Mouse (Mus musculus): ENCODE data around the gene Gp5.
"Not testable (repeated sequence)": the region's sequence is repeated elsewhere in the genome, so short reads cannot be mapped to it uniquely, and the experiment has no call there.

Gp5 gene

GRCm38 (mm10) chr16:30310647-30311046 is at the start of gene Gp5:
TSS of gene Gp5 (minus strand) at chr16:30310779.
- no peak for DNase-seq (ENCODE audit: low spot score in 2 of 2)

DNA sequence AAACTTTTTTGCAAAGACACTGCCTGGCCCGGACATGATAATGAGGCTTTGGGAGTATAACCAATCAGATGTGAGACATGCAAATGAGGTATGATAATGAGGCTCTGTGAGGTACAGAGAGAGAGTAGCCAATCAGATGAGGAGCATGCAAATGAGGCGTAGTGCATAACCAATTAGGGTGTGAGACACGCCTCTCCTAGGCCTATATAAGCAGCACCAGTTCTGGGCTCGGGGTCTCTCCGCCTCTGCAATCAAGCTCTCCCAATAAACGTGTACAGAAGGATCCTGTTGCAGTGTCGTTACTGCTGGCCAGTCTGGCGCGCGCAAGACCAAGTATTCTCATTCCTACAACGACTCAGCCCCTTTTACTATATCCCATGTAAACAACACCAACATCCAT is 42.9 kb upstream of the Gp5 start:
- DNase-seq (ENCODE audit: low spot score in 2 of 2): not testable (repeated sequence)

DNA sequence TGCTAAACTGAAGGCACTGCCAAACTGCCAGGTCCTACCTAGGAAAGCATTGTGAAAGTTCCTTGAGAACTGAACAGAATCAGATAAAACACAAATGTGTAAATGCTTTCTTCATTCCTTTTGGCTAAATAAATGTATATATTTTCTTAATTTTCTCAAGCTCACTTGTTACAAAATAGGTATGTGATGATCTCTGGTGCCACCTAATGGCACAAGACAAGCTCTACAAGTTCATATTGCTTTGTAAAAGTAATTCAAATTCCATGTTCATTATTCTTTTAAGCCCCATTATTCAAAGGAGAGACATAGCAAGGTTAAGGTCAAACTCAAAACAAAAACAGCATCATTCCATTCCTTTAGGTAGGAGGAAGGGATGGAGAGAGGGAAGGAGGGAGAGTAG is 3.7 kb upstream of the Gp5 start:
- no peak for DNase-seq (ENCODE audit: low spot score in 2 of 2)

GRCm38 (mm10) chr16:30310171-30310515 is 436 bp downstream of the Gp5 start:
- no peak for DNase-seq (ENCODE audit: low spot score in 2 of 2)

DNA sequence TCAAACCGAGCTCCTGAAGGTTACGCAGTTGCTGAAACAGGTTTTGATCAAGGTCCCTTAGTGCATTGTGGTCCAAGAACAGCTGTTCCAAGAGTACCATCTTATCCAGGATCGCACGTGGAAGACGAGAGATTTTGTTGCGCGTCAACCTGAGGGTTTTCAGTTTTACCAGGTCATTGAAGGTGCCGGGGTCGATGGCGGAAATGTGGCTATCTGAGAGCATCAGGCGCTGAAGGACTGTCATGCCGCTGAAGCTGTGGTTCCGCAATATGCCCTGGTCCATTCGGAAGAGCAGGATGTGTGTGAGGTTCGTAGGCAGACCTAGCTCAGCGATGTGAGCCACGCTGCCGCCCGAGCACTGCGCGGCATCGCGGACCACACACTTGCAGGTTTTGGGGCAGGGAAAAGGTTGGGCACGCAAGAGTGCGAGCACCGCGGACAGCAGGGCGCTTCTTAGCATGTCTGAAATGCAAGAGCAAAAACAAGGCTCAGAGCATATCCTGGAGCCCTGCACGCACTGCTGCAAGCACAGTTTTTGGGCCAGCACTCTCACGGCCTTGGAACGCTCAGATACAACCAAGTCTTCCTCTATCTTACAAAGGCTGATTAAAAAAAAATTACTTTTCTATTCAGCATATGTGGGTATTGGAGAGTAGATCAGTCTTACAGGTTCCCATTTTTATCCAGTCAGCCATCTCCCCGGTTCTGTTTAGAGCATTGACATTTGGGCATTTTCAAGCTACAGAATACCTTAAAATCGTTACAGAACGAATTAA is 996 bp downstream of the Gp5 start:
- DNase-seq (ENCODE audit: low spot score in 2 of 2): no peak

GRCm38 (mm10) chr16:30308616-30309394 is 1.8 kb downstream of the Gp5 start:
- DNase-seq (ENCODE audit: low spot score in 2 of 2): peak in 1 of 2 experiments; percentile 7

DNA sequence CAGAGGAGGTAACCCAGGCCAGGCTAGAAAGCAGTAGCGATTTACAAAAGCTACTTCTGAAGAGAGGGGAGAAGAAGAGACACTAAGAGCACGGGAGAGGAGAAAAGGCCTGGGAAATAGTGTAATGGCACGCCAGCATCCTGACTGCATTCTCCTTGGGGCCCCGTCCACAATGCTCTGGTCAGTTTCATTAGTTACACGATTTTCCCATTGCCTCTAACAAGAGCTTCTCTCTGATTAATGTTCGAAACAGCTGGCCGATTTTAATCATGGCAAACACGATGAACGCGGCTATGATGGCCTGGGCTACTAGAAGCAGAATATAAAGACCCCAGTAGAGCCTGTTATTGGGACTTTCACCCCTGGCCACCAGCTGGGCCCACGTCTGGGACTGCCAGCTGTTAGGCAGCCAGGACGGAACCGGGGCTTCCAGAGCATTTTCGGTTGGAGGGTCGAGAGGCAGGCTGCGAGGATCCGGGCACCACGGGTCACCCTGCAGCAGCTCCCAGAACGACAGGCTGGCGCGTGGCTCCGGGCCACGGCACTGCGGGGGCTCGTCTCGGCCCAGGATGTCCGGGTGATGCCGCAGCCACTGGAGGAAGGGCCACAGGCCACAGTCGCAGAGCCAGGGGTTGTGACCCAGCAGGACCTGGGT is 2.5 kb downstream of the Gp5 start:
- DNase-seq (ENCODE audit: low spot score in 2 of 2): no peak

DNA sequence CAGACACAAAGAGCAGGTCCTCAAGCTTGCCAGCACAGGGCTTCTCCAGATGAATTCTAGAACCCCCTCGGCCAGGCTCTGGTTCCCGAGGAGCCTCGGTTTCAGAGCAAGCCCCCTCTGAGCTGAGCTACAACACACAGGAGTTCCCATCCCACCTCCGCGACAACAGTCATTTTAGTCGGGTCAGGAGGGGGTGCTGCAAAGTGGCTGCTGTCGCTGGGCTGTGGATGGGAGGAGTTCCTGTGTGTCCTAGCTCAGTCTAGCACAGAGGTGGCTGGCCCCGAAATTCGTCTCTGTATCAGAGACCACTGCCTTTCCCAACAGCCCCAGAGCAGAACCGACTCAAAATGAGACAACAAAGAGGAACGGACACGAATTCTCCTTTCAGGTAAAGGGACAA is 3.3 kb downstream of the Gp5 start:
- DNase-seq (ENCODE audit: low spot score in 2 of 2): no peak

DNA sequence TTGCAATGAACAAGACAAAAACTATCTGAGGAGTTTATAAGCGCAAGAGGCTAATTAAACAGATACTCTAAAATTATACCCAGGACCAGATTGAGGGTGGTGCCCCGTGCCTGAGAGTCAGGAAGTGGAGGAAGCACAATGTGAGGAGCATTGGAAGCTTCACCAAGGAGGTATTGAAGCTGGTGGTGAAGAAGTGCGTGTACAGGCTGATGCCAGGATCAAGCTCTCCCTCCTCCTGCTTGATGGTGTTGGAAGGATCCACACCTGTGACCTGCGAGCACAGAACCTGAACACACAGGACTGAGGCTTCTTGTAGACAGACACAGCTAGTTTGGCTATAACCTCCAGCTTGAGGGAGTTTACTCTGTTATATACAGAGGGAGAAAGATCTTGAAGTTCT is 4.5 kb downstream of the Gp5 start:
- no peak for DNase-seq (ENCODE audit: low spot score in 2 of 2)

- no peak for DNase-seq (ENCODE audit: low spot score in 2 of 2)
Observed at GRCm38 (mm10) chr16:30304236-30304635, 6.3 kb downstream of the Gp5 start.

GRCm38 (mm10) chr16:30303411-30303810 is 7.2 kb downstream of the Gp5 start:
- DNase-seq (ENCODE audit: low spot score in 2 of 2): no peak

- no peak for DNase-seq (ENCODE audit: low spot score in 2 of 2)
Observed at GRCm38 (mm10) chr16:30302686-30303085, 7.9 kb downstream of the Gp5 start.

- peak in 1 of 2 experiments; percentile 2 for DNase-seq (ENCODE audit: low spot score in 2 of 2)
Observed at GRCm38 (mm10) chr16:30299711-30300277, 10.8 kb downstream of the Gp5 start.

DNA sequence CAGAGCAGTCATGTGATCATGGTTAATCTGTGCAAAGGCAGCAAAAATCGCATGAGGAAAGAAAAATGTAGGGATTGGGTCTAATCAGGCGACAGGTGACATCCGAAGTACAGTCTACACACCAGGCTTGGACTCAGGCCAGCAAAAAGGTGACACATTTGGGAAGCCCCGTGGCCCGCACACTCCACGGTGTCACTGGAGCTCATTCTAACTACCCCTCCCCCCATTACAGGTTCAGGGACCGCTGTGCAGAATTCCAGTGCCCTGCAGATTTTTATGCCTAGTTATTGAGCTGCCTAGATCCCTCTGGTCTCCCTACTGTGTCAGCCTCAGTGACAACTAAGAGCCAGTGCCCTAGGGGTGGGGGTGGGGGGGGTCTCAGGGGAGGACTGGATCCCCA is 13.1 kb downstream of the Gp5 start:
- DNase-seq (ENCODE audit: low spot score in 2 of 2): peak in 1 of 2 experiments; percentile 5

DNA sequence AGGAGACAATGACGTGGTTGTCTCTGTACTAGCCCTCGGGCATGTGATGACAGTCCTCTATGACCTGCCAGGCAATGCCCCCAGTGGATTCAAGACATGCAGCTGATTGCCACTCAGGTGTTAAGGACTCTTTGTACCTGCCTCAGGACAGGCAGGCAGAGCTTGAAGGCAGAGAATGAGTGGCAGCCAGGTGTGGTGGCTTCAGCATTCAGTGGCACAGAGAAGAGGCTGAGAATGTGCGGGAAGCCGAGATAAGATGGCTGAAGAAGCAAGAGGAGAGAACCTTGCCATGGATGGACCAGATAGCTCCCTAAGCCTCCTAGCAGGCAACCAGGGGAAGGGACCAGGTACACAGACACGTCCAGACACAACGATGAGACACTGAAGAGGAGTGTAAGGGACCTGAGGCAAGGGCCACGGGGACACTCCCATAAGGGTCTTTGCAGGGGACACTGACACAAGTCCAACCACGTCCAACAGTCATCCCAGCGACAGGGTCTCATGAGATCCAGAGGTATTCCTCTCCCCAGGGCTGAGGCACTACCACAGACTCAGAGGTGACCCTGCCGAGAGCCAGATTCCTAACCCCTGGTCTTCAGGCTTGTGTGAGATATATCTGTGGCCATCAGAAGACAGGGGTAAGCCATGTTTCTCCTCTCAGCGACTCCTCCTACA is 13.8 kb downstream of the Gp5 start:
- DNase-seq (ENCODE audit: low spot score in 2 of 2): peak in 1 of 2 experiments; percentile 5

DNA sequence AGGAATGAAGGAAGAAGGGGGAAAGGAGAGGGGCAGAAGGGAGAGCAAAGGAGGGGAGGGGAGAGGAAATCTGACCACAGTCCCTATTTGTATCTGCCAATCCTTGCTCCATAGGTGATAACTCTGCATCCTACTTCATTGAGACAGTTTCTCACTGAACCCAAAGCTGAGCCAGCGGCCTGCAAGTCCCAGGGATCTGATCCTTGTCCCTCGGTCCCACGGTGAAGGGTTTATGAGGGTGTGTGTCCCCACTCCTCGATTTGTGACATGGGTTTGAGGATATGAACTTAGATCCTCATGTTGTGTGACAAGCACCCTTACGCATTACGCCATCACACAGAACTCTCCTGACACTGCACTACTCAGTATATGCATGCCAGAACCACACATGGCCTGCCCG is 15.5 kb downstream of the Gp5 start:
- no peak for DNase-seq (ENCODE audit: low spot score in 2 of 2)

- no peak for DNase-seq (ENCODE audit: low spot score in 2 of 2)
Observed at GRCm38 (mm10) chr16:30290436-30290835, 20.1 kb downstream of the Gp5 start.

- DNase-seq (ENCODE audit: low spot score in 2 of 2): no peak
Observed at GRCm38 (mm10) chr16:30285701-30286100, 24.9 kb downstream of the Gp5 start.

- DNase-seq (ENCODE audit: low spot score in 2 of 2): peak in 1 of 2 experiments; percentile 13
Observed at GRCm38 (mm10) chr16:30283743-30284337, 26.7 kb downstream of the Gp5 start.

GRCm38 (mm10) chr16:30282844-30283495 is 27.6 kb downstream of the Gp5 start, which contains the start of gene Lrrc15:
TSS of gene Lrrc15 (minus strand) at chr16:30283256.
- no peak for DNase-seq (ENCODE audit: low spot score in 2 of 2)

Data from spleen, postnatal 14 days (tissue).